Mouse (Mus musculus): Measurements from ENCODE around the gene Kcnn4. TPM values are rescaled to one million over a fixed set of nuclear protein-coding genes. Genes with fewer than 3 reads are reported as not detected.

Kcnn4 gene
- total RNA-seq, 1 experiment: 3.2 TPM

- in situ Hi-C loops (cut with MboI; ENCODE audit: low sequenced_read_pairs in 2 of 2, unreplicated experiment in 2 of 2): loop anchor here in 1 of 2 experiments (25.0 kb wide), 1 partner anchor 107 kb away; the partner anchor contains the start of genes AC161166.1 and Zfp428
- Histone ChIP-seq H3K4me1 (ENCODE audit: control insufficient read depth in 2 of 2, insufficient read depth in 2 of 2, low read length in 2 of 2, poor library complexity in 1 of 2) (peaks cover 0 to 2% of the 10 kb centered on the region in 2 experiments; a peak in 1 of 4 replicates), H3K27ac (ENCODE audit: insufficient read depth, low read depth, low read length, poor library complexity, severe bottlenecking) (no peak overlapping the region), H3K9ac (ENCODE audit: insufficient read depth, low read depth, low read length, poor library complexity, severe bottlenecking) (no peak overlapping the region), H3K4me3 (ENCODE audit: insufficient read depth in 1 of 2, low read depth in 1 of 2, low read length in 2 of 2, poor library complexity in 1 of 2, severe bottlenecking in 1 of 2) (no peak overlapping the region), H3K9me3 (ENCODE audit: control insufficient read depth, insufficient read depth, low read depth, low read length) (no peaks in the 10 kb centered on the region), H3K36me3 (ENCODE audit: control insufficient read depth, insufficient read depth, low read length, poor library complexity, severe bottlenecking) (peaks cover 12% of the 10 kb centered on the region; the same call in 1 of the 2 replicates)
- TF ChIP-seq HCFC1 (IDR thresholded peaks at IDR 0.05; ENCODE audit: borderline replicate concordance, insufficient read depth, low read length) (no peak), ZNF384 (IDR thresholded peaks at IDR 0.05; ENCODE audit: low read depth, low read length) (no peak), MAFK (IDR thresholded peaks at IDR 0.05; ENCODE audit: insufficient read depth, low read depth, low read length) (no peak), CHD2 (IDR thresholded peaks at IDR 0.05; ENCODE audit: low read depth, low read length) (no peak)
- no peak for DNase-seq (ENCODE audit: low read depth, low spot score)
These were observed 35.6 kb downstream of the Kcnn4 start for GRCm38 (mm10) chr7:24405649-24406048.

GRCm38 (mm10) chr7:24406528-24407344 is 36.7 kb downstream of the Kcnn4 start:
- H3K27ac ChIP-seq (ENCODE audit: insufficient read depth, low read depth, low read length, poor library complexity, severe bottlenecking): no peak overlapping the region
- TF ChIP-seq ZC3H11A (IDR thresholded peaks at IDR 0.05; ENCODE audit: borderline replicate concordance, low read depth, low read length) (no peak), ZNF384 (IDR thresholded peaks at IDR 0.05; ENCODE audit: low read depth, low read length) (no peak), MAFK (IDR thresholded peaks at IDR 0.05; ENCODE audit: insufficient read depth, low read depth, low read length) (no peak), HCFC1 (IDR thresholded peaks at IDR 0.05; ENCODE audit: borderline replicate concordance, insufficient read depth, low read length) (no peak), CHD2 (IDR thresholded peaks at IDR 0.05; ENCODE audit: low read depth, low read length) (no peak)
- peaks cover 0 to 2% of the 10 kb centered on the region in 2 experiments; a peak in 1 of 4 replicates for H3K4me1 ChIP-seq (ENCODE audit: control insufficient read depth in 2 of 2, insufficient read depth in 2 of 2, low read length in 2 of 2, poor library complexity in 1 of 2)
- peaks cover 12% of the 10 kb centered on the region; the same call in 1 of the 2 replicates for H3K36me3 ChIP-seq (ENCODE audit: control insufficient read depth, insufficient read depth, low read length, poor library complexity, severe bottlenecking)
- peak; percentile 70 for DNase-seq (ENCODE audit: low read depth, low spot score)
- in situ Hi-C loops (cut with MboI; ENCODE audit: low sequenced_read_pairs in 2 of 2, unreplicated experiment in 2 of 2): loop anchor here in 1 of 2 experiments (25.0 kb wide), 1 partner anchor 106 kb away; the partner anchor contains the start of genes AC161166.1 and Zfp428
- no peak overlapping the region for H3K4me3 ChIP-seq (ENCODE audit: insufficient read depth in 1 of 2, low read depth in 1 of 2, low read length in 2 of 2, poor library complexity in 1 of 2, severe bottlenecking in 1 of 2)
- no peaks in the 10 kb centered on the region for H3K9me3 ChIP-seq (ENCODE audit: control insufficient read depth, insufficient read depth, low read depth, low read length)
- no peak overlapping the region for H3K9ac ChIP-seq (ENCODE audit: insufficient read depth, low read depth, low read length, poor library complexity, severe bottlenecking)

- H3K4me3 ChIP-seq (ENCODE audit: insufficient read depth in 1 of 2, low read depth in 1 of 2, low read length in 2 of 2, poor library complexity in 1 of 2, severe bottlenecking in 1 of 2): no peak overlapping the region
- no peak overlapping the region for H3K9ac ChIP-seq (ENCODE audit: insufficient read depth, low read depth, low read length, poor library complexity, severe bottlenecking)
- in situ Hi-C loops (cut with MboI; ENCODE audit: low sequenced_read_pairs in 2 of 2, unreplicated experiment in 2 of 2): loop anchor here in 1 of 2 experiments (25.0 kb wide), 1 partner anchor 104 kb away; the partner anchor contains the start of genes AC161166.1 and Zfp428
- peaks cover 14% of the 10 kb centered on the region; the same call in 1 of the 2 replicates for H3K36me3 ChIP-seq (ENCODE audit: control insufficient read depth, insufficient read depth, low read length, poor library complexity, severe bottlenecking)
- DNase-seq (ENCODE audit: low read depth, low spot score): no peak
- TF ChIP-seq MAFK (IDR thresholded peaks at IDR 0.05; ENCODE audit: insufficient read depth, low read depth, low read length) (no peak), ZNF384 (IDR thresholded peaks at IDR 0.05; ENCODE audit: low read depth, low read length) (no peak), HCFC1 (IDR thresholded peaks at IDR 0.05; ENCODE audit: borderline replicate concordance, insufficient read depth, low read length) (no peak), CHD2 (IDR thresholded peaks at IDR 0.05; ENCODE audit: low read depth, low read length) (no peak), ZC3H11A (IDR thresholded peaks at IDR 0.05; ENCODE audit: borderline replicate concordance, low read depth, low read length) (no peak)
- no peaks in the 10 kb centered on the region for H3K9me3 ChIP-seq (ENCODE audit: control insufficient read depth, insufficient read depth, low read depth, low read length)
- H3K4me1 ChIP-seq (ENCODE audit: control insufficient read depth in 2 of 2, insufficient read depth in 2 of 2, low read length in 2 of 2, poor library complexity in 1 of 2): peaks cover 0 to 4% of the 10 kb centered on the region in 2 experiments; a peak in 1 of 4 replicates
- no peak overlapping the region for H3K27ac ChIP-seq (ENCODE audit: insufficient read depth, low read depth, low read length, poor library complexity, severe bottlenecking)
These were observed 38.1 kb downstream of the Kcnn4 start for GRCm38 (mm10) chr7:24408186-24408585.

- peaks cover 0 to 6% of the 10 kb centered on the region in 2 experiments; a peak in 1 of 4 replicates for H3K4me1 ChIP-seq (ENCODE audit: control insufficient read depth in 2 of 2, insufficient read depth in 2 of 2, low read length in 2 of 2, poor library complexity in 1 of 2)
- H3K36me3 ChIP-seq (ENCODE audit: control insufficient read depth, insufficient read depth, low read length, poor library complexity, severe bottlenecking): peaks cover 16% of the 10 kb centered on the region; the same call in 1 of the 2 replicates
- no peaks in the 10 kb centered on the region for H3K9me3 ChIP-seq (ENCODE audit: control insufficient read depth, insufficient read depth, low read depth, low read length)
- no peak overlapping the region for H3K4me3 ChIP-seq (ENCODE audit: insufficient read depth in 1 of 2, low read depth in 1 of 2, low read length in 2 of 2, poor library complexity in 1 of 2, severe bottlenecking in 1 of 2)
- no peak overlapping the region for H3K9ac ChIP-seq (ENCODE audit: insufficient read depth, low read depth, low read length, poor library complexity, severe bottlenecking)
- H3K27ac ChIP-seq (ENCODE audit: insufficient read depth, low read depth, low read length, poor library complexity, severe bottlenecking): no peak overlapping the region; the same call in 1 of the 2 replicates
- DNase-seq (ENCODE audit: low read depth, low spot score): no peak
- TF ChIP-seq CHD2 (IDR thresholded peaks at IDR 0.05; ENCODE audit: low read depth, low read length) (no peak), HCFC1 (IDR thresholded peaks at IDR 0.05; ENCODE audit: borderline replicate concordance, insufficient read depth, low read length) (no peak), ZNF384 (IDR thresholded peaks at IDR 0.05; ENCODE audit: low read depth, low read length) (no peak), ZC3H11A (IDR thresholded peaks at IDR 0.05; ENCODE audit: borderline replicate concordance, low read depth, low read length) (no peak), MAFK (IDR thresholded peaks at IDR 0.05; ENCODE audit: insufficient read depth, low read depth, low read length) (no peak)
- in situ Hi-C loops (cut with MboI; ENCODE audit: low sequenced_read_pairs in 2 of 2, unreplicated experiment in 2 of 2): loop anchor here in 1 of 2 experiments (25.0 kb wide), 1 partner anchor 102 kb away; the partner anchor contains the start of genes AC161166.1 and Zfp428
These were observed 40.1 kb downstream of the Kcnn4 start for GRCm38 (mm10) chr7:24410123-24410522.

Measured in ES-E14 (cell line).